Mouse (Mus musculus) splenic B cell, adult 2 months (primary cell): ENCODE results near the gene A2ml1.

Experiments used
- DNase-seq: peaks from one replicate; pipeline ENCODE4 v3.0.0-alpha.2; 2011; ENCODE audit warnings: low read depth, low spot score
- H3K27me3 ChIP-seq: 2 replicates; pipeline ENCODE4 v1.6.1; 2012; ENCODE audit warnings: mild to moderate bottlenecking, low read length, moderate library complexity, mixed read lengths; ENCODE audit not compliant: control insufficient read depth, poor library complexity, insufficient read depth, severe bottlenecking
- H3K36me3 ChIP-seq: 2 replicates; pipeline ENCODE4 v1.6.1; 2012; ENCODE audit warnings: mild to moderate bottlenecking, low read length, moderate library complexity, mixed read lengths; ENCODE audit not compliant: control insufficient read depth, poor library complexity, insufficient read depth, severe bottlenecking

A2ml1 gene

DNA sequence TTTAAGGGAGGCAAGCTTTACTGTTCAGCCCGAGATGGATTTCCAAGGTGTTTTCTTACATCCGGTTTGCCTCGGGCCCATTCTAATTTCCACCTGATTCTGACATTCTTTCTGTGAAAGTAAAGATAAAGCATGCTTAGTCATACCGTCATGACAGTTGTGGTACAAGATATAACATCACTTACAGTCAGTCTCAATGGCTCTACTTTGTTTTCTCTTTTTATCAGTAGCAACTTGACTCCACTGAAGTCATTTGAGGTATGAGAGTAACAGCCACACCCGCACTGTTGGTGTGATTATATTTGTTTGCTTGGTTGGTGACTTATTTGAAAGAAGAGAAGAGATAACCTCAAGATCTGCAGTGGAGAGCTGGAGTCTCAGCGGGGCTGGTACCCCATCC is 6.2 kb upstream of the A2ml1 start:
- Histone ChIP-seq H3K36me3 (no peaks in the 10 kb centered on the region), H3K27me3 (no peaks in the 10 kb centered on the region)
- no peak for DNase-seq

GRCm38 (mm10) chr6:128585642-128586245 is 4.3 kb upstream of the A2ml1 start:
- DNase-seq = peak; percentile 18
- no peaks in the 10 kb centered on the region for H3K27me3 ChIP-seq

GRCm38 (mm10) chr6:128584070-128584660 is 2.8 kb upstream of the A2ml1 start:
- no peaks in the 10 kb centered on the region for H3K36me3 ChIP-seq
- DNase-seq = peak; percentile 45
- no peaks in the 10 kb centered on the region for H3K27me3 ChIP-seq

More at GRCm38 (mm10) chr6:128585642-128586245, 4.3 kb upstream of the A2ml1 start:
- H3K36me3 ChIP-seq = no peaks in the 10 kb centered on the region

GRCm38 (mm10) chr6:128577301-128577700 is 4.1 kb downstream of the A2ml1 start:
- no peak for DNase-seq
- no peaks in the 10 kb centered on the region for H3K27me3 ChIP-seq
- no peaks in the 10 kb centered on the region for H3K36me3 ChIP-seq

GRCm38 (mm10) chr6:128566589-128566988 is 14.8 kb downstream of the A2ml1 start:
- Histone ChIP-seq H3K36me3 (no peaks in the 10 kb centered on the region), H3K27me3 (no peaks in the 10 kb centered on the region)
- DNase-seq = no peak

- DNase-seq = peak; percentile 2
- no peaks in the 10 kb centered on the region for H3K27me3 ChIP-seq
- H3K36me3 ChIP-seq = no peaks in the 10 kb centered on the region
Observed at GRCm38 (mm10) chr6:128554049-128554448, 27.4 kb downstream of the A2ml1 start.

DNA sequence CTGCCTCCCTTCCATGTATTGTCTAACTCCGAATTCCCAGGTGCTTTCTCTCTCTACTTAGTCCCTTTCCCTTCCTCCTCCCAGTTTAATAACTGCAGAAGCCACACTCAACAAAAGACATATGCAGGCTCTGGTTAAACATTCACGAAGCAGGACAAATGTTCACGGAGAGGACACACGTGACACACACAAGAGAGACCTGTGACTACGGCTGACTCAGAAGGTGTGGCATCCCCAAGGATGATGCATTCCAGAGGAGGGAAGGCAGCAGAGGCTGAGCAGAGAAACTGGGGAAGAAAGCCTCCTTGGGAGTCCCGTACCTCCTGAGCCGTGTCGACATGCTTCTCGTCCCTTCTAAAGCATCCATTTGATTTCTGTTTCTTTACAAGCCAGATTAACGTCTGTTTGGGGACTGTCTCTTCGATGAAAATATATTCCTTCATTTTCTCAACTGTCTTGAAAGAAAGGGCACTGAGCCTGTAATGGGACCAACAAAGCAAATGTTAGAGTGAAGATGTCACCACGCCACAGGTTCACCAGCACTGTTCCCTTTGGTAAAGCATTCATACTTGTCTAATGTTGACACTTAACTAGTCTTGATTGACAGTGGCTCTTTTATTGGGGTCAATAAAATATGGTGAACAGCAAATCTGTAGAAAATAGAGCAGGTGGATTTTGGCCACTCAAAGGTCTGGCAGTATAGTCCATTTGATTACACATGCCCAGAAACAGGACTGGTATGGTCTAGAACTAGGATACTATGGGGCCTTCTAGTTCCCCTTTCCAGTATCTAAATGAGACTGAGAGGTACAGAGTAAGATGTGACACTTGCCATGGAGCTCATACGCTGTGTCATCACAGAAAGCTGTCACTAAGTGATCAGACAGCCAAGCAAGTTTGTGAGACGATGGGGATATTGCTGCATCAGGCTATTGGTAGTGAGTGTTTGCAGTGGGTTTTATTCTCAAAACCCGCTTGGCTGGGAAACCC is 31.6 kb downstream of the A2ml1 start:
- Histone ChIP-seq H3K36me3 (no peaks in the 10 kb centered on the region), H3K27me3 (no peaks in the 10 kb centered on the region)
- no peak for DNase-seq

GRCm38 (mm10) chr6:128548532-128548931 is 32.9 kb downstream of the A2ml1 start:
- H3K27me3 ChIP-seq = no peaks in the 10 kb centered on the region
- no peak for DNase-seq
- H3K36me3 ChIP-seq = no peaks in the 10 kb centered on the region

DNA sequence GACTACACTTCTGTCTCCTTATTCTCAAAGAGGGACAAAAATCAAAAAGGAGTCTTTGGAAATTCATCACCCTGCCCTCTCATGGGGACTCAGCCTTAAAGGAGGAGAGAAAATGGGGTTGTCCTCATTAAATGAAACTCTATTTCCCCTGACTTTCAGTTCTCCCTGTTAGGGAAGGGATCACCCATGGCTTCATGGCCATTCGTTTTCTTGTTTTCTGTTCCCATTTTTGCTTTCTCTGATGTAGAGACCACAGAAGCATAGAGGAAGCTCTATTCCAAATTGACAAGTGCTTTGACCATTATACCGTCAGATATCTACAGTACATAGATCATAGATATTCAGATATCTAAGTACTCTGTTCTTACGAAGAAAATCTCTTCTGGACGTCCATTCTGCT is 36.0 kb downstream of the A2ml1 start:
- no peak for DNase-seq
- Histone ChIP-seq H3K36me3 (no peaks in the 10 kb centered on the region), H3K27me3 (no peaks in the 10 kb centered on the region)

- DNase-seq = no peak
- no peaks in the 10 kb centered on the region for H3K36me3 ChIP-seq
- H3K27me3 ChIP-seq = no peaks in the 10 kb centered on the region
Observed at GRCm38 (mm10) chr6:128543226-128543625, 38.2 kb downstream of the A2ml1 start.

DNA sequence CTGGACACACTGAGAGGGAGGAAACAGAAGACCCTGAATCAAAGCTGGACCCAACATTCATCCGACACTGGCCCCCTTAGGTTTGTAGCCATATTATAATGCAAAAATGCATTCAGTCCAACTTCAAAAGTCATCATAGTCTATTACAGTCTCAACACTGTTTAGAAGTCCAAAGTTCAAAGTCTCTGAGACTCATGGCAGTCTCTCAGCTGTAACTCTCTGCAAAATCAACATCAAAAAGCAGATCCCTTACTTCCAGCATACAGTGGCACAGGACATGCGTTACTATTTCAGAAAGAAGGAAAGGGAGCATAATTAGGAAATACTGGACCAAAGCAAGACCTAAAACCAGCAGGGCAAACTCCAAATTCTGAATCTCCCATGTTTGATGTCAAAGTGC is 46.2 kb downstream of the A2ml1 start:
- no peak for DNase-seq
- Histone ChIP-seq H3K36me3 (no peaks in the 10 kb centered on the region), H3K27me3 (no peaks in the 10 kb centered on the region)

- Histone ChIP-seq H3K27me3 (no peaks in the 10 kb centered on the region), H3K36me3 (no peaks in the 10 kb centered on the region)
- DNase-seq = no peak
Observed at GRCm38 (mm10) chr6:128533296-128533695, 48.1 kb downstream of the A2ml1 start.

DNA sequence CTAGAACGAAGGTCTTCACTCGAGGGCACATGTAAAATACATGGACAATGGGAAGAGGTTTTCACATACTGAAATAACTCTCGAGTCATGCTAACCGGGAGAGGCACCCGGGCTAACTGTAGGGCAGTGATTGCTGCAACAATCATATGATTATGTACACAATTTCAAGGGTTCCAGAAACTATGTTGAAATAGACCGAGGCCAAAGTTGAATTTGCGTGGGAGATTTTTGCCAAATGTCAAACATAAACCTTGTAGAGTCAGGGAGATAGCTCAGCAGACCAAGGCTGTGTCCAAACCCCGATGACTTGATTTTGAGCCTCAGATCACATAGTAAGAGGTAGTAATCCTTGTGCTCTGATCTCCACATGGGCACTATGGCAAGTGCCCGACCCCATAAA is 48.7 kb downstream of the A2ml1 start:
- no peaks in the 10 kb centered on the region for H3K36me3 ChIP-seq
- no peaks in the 10 kb centered on the region for H3K27me3 ChIP-seq
- DNase-seq = no peak

GRCm38 (mm10) chr6:128528491-128528890 is 52.9 kb downstream of the A2ml1 start:
- no peaks in the 10 kb centered on the region for H3K36me3 ChIP-seq
- DNase-seq = no peak

GRCm38 (mm10) chr6:128527110-128527509 is 54.3 kb downstream of the A2ml1 start:
- no peaks in the 10 kb centered on the region for H3K27me3 ChIP-seq
- no peaks in the 10 kb centered on the region for H3K36me3 ChIP-seq
- DNase-seq = no peak

More at GRCm38 (mm10) chr6:128528491-128528890, 52.9 kb downstream of the A2ml1 start:
- no peaks in the 10 kb centered on the region for H3K27me3 ChIP-seq
